Mouse (Mus musculus): ENCODE results near the gene Naalad2. TPM values are rescaled to one million over a fixed set of nuclear protein-coding genes. Genes with fewer than 3 reads are reported as not detected.
"Not testable (repeated sequence)": the region's sequence is repeated elsewhere in the genome, so short reads cannot be mapped to it uniquely, and the experiment has no call there.

The Naalad2 gene
- 1.5 and 1.7 TPM in 2 replicates for polyA plus RNA-seq (2016; fragmentation: Nextera tagmentation; extraction: Ambion mirVana)

- 76% methylated on average over 2 of the region's 2 CpGs for WGBS
- H3K9me3 ChIP-seq; H3K27me3 ChIP-seq (replicated peaks); H3K4me2 ChIP-seq (replicated peaks); H3K4me1 ChIP-seq; H3K36me3 ChIP-seq; H3K27ac ChIP-seq; H3K4me3 ChIP-seq; H3K9ac ChIP-seq; ATAC-seq (ENCODE audit: low FRiP score, low read depth): not testable (repeated sequence)
These were observed at the start of gene Naalad2 for GRCm38 (mm10) chr9:18402895-18403294. TSS of gene Naalad2 (minus strand) at chr9:18402995.

GRCm38 (mm10) chr9:18431687-18432086, 28.9 kb upstream of the Naalad2 start:
- H3K27ac ChIP-seq, result no peak overlapping the region
- H3K9me3 ChIP-seq, result no peaks in the 10 kb centered on the region
- H3K4me3 ChIP-seq, result no peak overlapping the region
- 85% methylated on average over 10 of the region's 10 CpGs for WGBS
- H3K4me1 ChIP-seq, result no peaks in the 10 kb centered on the region
- no peak for ATAC-seq (ENCODE audit: low FRiP score, low read depth)
- H3K4me2 ChIP-seq (replicated peaks), result no peak overlapping the region
- H3K27me3 ChIP-seq (replicated peaks), result no peaks in the 10 kb centered on the region
- H3K36me3 ChIP-seq, result no peaks in the 10 kb centered on the region
- H3K9ac ChIP-seq, result no peak overlapping the region

- no peaks in the 10 kb centered on the region for H3K36me3 ChIP-seq
- H3K27ac ChIP-seq, result no peak within 1 kb of the TSS
- H3K27me3 ChIP-seq (replicated peaks), result no peaks in the 10 kb centered on the region
- no peaks in the 10 kb centered on the region for H3K9me3 ChIP-seq
- no peaks in the 10 kb centered on the region for H3K4me1 ChIP-seq
- ATAC-seq (ENCODE audit: low FRiP score, low read depth), result no peak
- H3K4me2 ChIP-seq (replicated peaks), result no peak within 1 kb of the TSS
- no peak within 1 kb of the TSS for H3K9ac ChIP-seq
- no peak within 1 kb of the TSS for H3K4me3 ChIP-seq
These were observed 27.6 kb upstream of the Naalad2 start, which contains the start of gene Mbd3l2 for GRCm38 (mm10) chr9:18430354-18430753. TSS of gene Mbd3l2 (plus strand) at chr9:18430654.

- ATAC-seq (ENCODE audit: low FRiP score, low read depth); H3K9me3 ChIP-seq; H3K27ac ChIP-seq; H3K36me3 ChIP-seq; H3K27me3 ChIP-seq (replicated peaks); H3K9ac ChIP-seq; H3K4me3 ChIP-seq; H3K4me1 ChIP-seq; H3K4me2 ChIP-seq (replicated peaks): not testable (repeated sequence)
- WGBS, result 80% methylated on average over 4 of the region's 4 CpGs
These were observed 9.6 kb upstream of the Naalad2 start for GRCm38 (mm10) chr9:18412371-18412770.

- WGBS, result 81% methylated on average over 1 of the region's 1 CpGs
- no peak for ATAC-seq (ENCODE audit: low FRiP score, low read depth)
- Histone ChIP-seq H3K4me1 (no peaks in the 10 kb centered on the region), H3K36me3 (no peaks in the 10 kb centered on the region), H3K27ac (no peak within 1 kb of the TSS), H3K9ac (no peak within 1 kb of the TSS), H3K27me3 (replicated peaks) (no peaks in the 10 kb centered on the region), H3K4me2 (replicated peaks) (no peak within 1 kb of the TSS), H3K9me3 (no peaks in the 10 kb centered on the region), H3K4me3 (no peak within 1 kb of the TSS)
These were observed 1.3 kb upstream of the Naalad2 start, which contains the start of gene Ubtfl1 for GRCm38 (mm10) chr9:18404118-18404517. TSS of gene Ubtfl1 (plus strand) at chr9:18404418.

GRCm38 (mm10) chr9:18399629-18400028, 3.2 kb downstream of the Naalad2 start:
- Histone ChIP-seq H3K9me3 (no peaks in the 10 kb centered on the region), H3K27ac (no peak overlapping the region), H3K4me3 (no peak overlapping the region), H3K27me3 (replicated peaks) (no peaks in the 10 kb centered on the region), H3K9ac (no peak overlapping the region), H3K36me3 (no peaks in the 10 kb centered on the region), H3K4me2 (replicated peaks) (no peak overlapping the region), H3K4me1 (no peaks in the 10 kb centered on the region)
- WGBS, result 74% methylated on average over 1 of the region's 1 CpGs
- no peak for ATAC-seq (ENCODE audit: low FRiP score, low read depth)

- WGBS, result 35% methylated on average over 6 of the region's 6 CpGs
- ATAC-seq (ENCODE audit: low FRiP score, low read depth), result no peak
- H3K9me3 ChIP-seq, result no peaks in the 10 kb centered on the region
- H3K36me3 ChIP-seq, result no peaks in the 10 kb centered on the region
- H3K9ac ChIP-seq, result no peak overlapping the region
- H3K4me3 ChIP-seq, result no peak overlapping the region
- H3K27me3 ChIP-seq (replicated peaks), result no peaks in the 10 kb centered on the region
- no peak overlapping the region for H3K27ac ChIP-seq
- no peak overlapping the region for H3K4me2 ChIP-seq (replicated peaks)
- H3K4me1 ChIP-seq, result no peaks in the 10 kb centered on the region
These were observed 17.0 kb downstream of the Naalad2 start for GRCm38 (mm10) chr9:18385782-18386181.

GRCm38 (mm10) chr9:18373026-18373425, 29.8 kb downstream of the Naalad2 start:
- not testable (repeated sequence) for ATAC-seq (ENCODE audit: low FRiP score, low read depth); H3K4me2 ChIP-seq (replicated peaks); H3K9me3 ChIP-seq; H3K27me3 ChIP-seq (replicated peaks); H3K27ac ChIP-seq; H3K36me3 ChIP-seq; H3K9ac ChIP-seq; H3K4me3 ChIP-seq; H3K4me1 ChIP-seq
- WGBS, result 79% methylated on average over 1 of the region's 1 CpGs

GRCm38 (mm10) chr9:18319990-18320389, 82.8 kb downstream of the Naalad2 start:
- Histone ChIP-seq H3K4me3 (no peak overlapping the region), H3K27me3 (replicated peaks) (no peaks in the 10 kb centered on the region), H3K27ac (no peak overlapping the region), H3K4me1 (no peaks in the 10 kb centered on the region), H3K9me3 (no peaks in the 10 kb centered on the region), H3K9ac (no peak overlapping the region), H3K36me3 (peaks cover 8% of the 10 kb centered on the region), H3K4me2 (replicated peaks) (no peak overlapping the region)
- 95% methylated on average over 3 of the region's 3 CpGs for WGBS
- no peak for ATAC-seq (ENCODE audit: low FRiP score, low read depth)

GRCm38 (mm10) chr9:18298301-18298700, 104.5 kb downstream of the Naalad2 start:
- no peak overlapping the region for H3K4me3 ChIP-seq
- no peaks in the 10 kb centered on the region for H3K27me3 ChIP-seq (replicated peaks)
- peaks cover 40% of the 10 kb centered on the region for H3K36me3 ChIP-seq
- no peaks in the 10 kb centered on the region for H3K9me3 ChIP-seq
- no peak overlapping the region for H3K4me2 ChIP-seq (replicated peaks)
- H3K4me1 ChIP-seq, result peaks cover 8% of the 10 kb centered on the region
- no peak overlapping the region for H3K27ac ChIP-seq
- ATAC-seq (ENCODE audit: low FRiP score, low read depth), result 0 out of 2 replicates have a peak, but pooled peaks have one; percentile 25
- WGBS, result 89% methylated on average over 6 of the region's 6 CpGs
- no peak overlapping the region for H3K9ac ChIP-seq

GRCm38 (mm10) chr9:18293026-18293781, 109.6 kb downstream of the Naalad2 start:
- Histone ChIP-seq H3K9me3 (no peaks in the 10 kb centered on the region), H3K9ac (peak overlapping the region; percentile 94), H3K27me3 (replicated peaks) (no peaks in the 10 kb centered on the region), H3K36me3 (peaks cover 2% of the 10 kb centered on the region; the same call in 1 of the 2 replicates), H3K4me2 (replicated peaks) (peak overlapping the region; percentile 86), H3K27ac (no peak overlapping the region), H3K4me3 (peak overlapping the region; percentile 82), H3K4me1 (peaks cover 11% of the 10 kb centered on the region)
- WGBS, result 55% methylated on average over 6 of the region's 6 CpGs
- ATAC-seq (ENCODE audit: low FRiP score, low read depth), result no peak

- Histone ChIP-seq H3K27ac (peak overlapping the region; percentile 46; the same call in 1 of the 2 replicates), H3K36me3 (peaks cover 2% of the 10 kb centered on the region; the same call in 1 of the 2 replicates), H3K4me1 (peaks cover 11% of the 10 kb centered on the region), H3K4me2 (replicated peaks) (peak overlapping the region; percentile 86), H3K27me3 (replicated peaks) (no peaks in the 10 kb centered on the region), H3K4me3 (peak overlapping the region; percentile 82), H3K9me3 (no peaks in the 10 kb centered on the region), H3K9ac (peak overlapping the region; percentile 94)
- WGBS, result 2% methylated on average over 24 of the region's 24 CpGs
- ATAC-seq (ENCODE audit: low FRiP score, low read depth), result peak; percentile 70
These were observed 110.3 kb downstream of the Naalad2 start for GRCm38 (mm10) chr9:18292443-18292922.
